Mouse (Mus musculus) spleen, adult 2 months (tissue): ENCODE results near the gene Lrp5.

Experiments
- CTCF ChIP-seq: fragments of 200-500 bp; IDR thresholded peaks from 2 replicates; pipeline ENCODE4 v1.5.1; 2011; ENCODE audit warnings: mild to moderate bottlenecking, inconsistent platforms; ENCODE audit not compliant: insufficient read depth, insufficient read length, insufficient replicate concordance; ENCODE audit errors: extremely low read depth
- POLR2A ChIP-seq: fragments of 200-500 bp; IDR thresholded peaks from 2 replicates; pipeline ENCODE4 v1.6.1; 2011; ENCODE audit warnings: low read depth, low read length, inconsistent platforms

GRCm38 (mm10) chr19:3709013-3709787, 22.8 kb upstream of the Lrp5 start:
- TF ChIP-seq CTCF: no peak
- TF ChIP-seq POLR2A: no peak
